8 mouse cellular contexts compared by ENCODE assay signal in genomic region chr1:85895391-85895837, GRCm38 (mm10). TPM values are rescaled to one million over a fixed set of nuclear protein-coding genes. Genes with fewer than 3 reads are reported as not detected.
DNase-seq lines count a peak whose midpoint lies in the region; ATAC-seq and TF ChIP-seq lines count a peak whose summit lies in the region.

No protein-coding gene starts in this region.

- H3K9ac ChIP-seq in limb, embryonic 11.5 days (ENCODE audit: low read length), result peak overlapping the region; percentile 88

- peak overlapping the region; percentile 94 for H3K27ac ChIP-seq in left cerebral cortex, adult 2 months
- H3K27ac ChIP-seq in limb, embryonic 11.5 days (replicated peaks; ENCODE audit: low read depth, low read length), result peak overlapping the region; percentile 91
- H3K27ac ChIP-seq in midbrain, embryonic 10.5 days (replicated peaks), result peak overlapping the region; percentile 94

- intact Hi-C loops in left cerebral cortex, adult 2 months (cut with DNase I), result loop anchor here (2.0 to 5.0 kb wide), 3 partner anchors 33 to 103 kb away; partner anchors contain the start of genes 4933407L21Rik and Cab39

- no peaks in the 10 kb centered on the region for H3K9me3 ChIP-seq in limb, embryonic 11.5 days (ENCODE audit: control insufficient read depth, low read length)
- H3K9me3 ChIP-seq in midbrain, embryonic 10.5 days (replicated peaks), result no peaks in the 10 kb centered on the region

- no peaks in the 10 kb centered on the region for H3K36me3 ChIP-seq in limb, embryonic 11.5 days (ENCODE audit: control insufficient read depth, insufficient read depth, low read length)
- H3K36me3 ChIP-seq in midbrain, embryonic 10.5 days, result no peaks in the 10 kb centered on the region

- H3K27me3 ChIP-seq in limb, embryonic 11.5 days (ENCODE audit: control insufficient read depth, insufficient read depth, low read length), result no peaks in the 10 kb centered on the region
- H3K27me3 ChIP-seq in midbrain, embryonic 10.5 days (ENCODE audit: low read depth, poor library complexity, severe bottlenecking), result no peaks in the 10 kb centered on the region

- peak; percentile 60 to 67 for DNase-seq in left cerebral cortex, adult 2 months (ENCODE audit: extremely low spot score in 1 of 2, low spot score in 2 of 2)
- DNase-seq in left cerebral cortex, adult 11 months (ENCODE audit: low spot score), result no peak
- peak; percentile 60 to 64 for DNase-seq in cerebellum, postnatal 36 days
- peak; percentile 39 for DNase-seq in gastrocnemius, postnatal 25 days
- DNase-seq in induced T-regulatory cell, adult 2 months (ENCODE audit: low read depth), result peak; percentile 93
- DNase-seq in limb, embryonic 11.5 days (ENCODE audit: low spot score), result peak; percentile 78
- DNase-seq in midbrain, embryonic 10.5 days (ENCODE audit: low spot score), result peak; percentile 71
- peak; percentile 52 for DNase-seq in spleen, adult 12 weeks (ENCODE audit: low spot score)

- WGBS in limb, embryonic 11.5 days, result 7% methylated on average over 15 of the region's 15 CpGs
- WGBS in midbrain, embryonic 10.5 days, result 5% methylated on average over 15 of the region's 15 CpGs

- peak overlapping the region; percentile 89 for H3K4me3 ChIP-seq in left cerebral cortex, adult 2 months
- peak overlapping the region; percentile 81 for H3K4me3 ChIP-seq in limb, embryonic 11.5 days (ENCODE audit: low read depth, low read length)
- peak overlapping the region; percentile 88 for H3K4me3 ChIP-seq in midbrain, embryonic 10.5 days

- peaks cover 37% of the 10 kb centered on the region for H3K4me1 ChIP-seq in limb, embryonic 11.5 days (ENCODE audit: control insufficient read depth, insufficient read depth, low read length)
- peaks cover 61% of the 10 kb centered on the region for H3K4me1 ChIP-seq in midbrain, embryonic 10.5 days

- ATAC-seq in limb, embryonic 11.5 days (ENCODE audit: insufficient number of reproducible peaks, low FRiP score, low TSS enrichment, low read depth), result peak; percentile 73

- H3K4me2 ChIP-seq in limb, embryonic 11.5 days (ENCODE audit: low read depth, severe bottlenecking), result peak overlapping the region; percentile 61

- peak; percentile 63 for TF ChIP-seq CTCF in left cerebral cortex, adult 2 months (IDR thresholded peaks at IDR 0.05)

RNA-seq across cellular contexts. Expression of gene Itm2c, which starts 1.3 kb away (rescaled TPM):
- total RNA-seq in left cerebral cortex, adult 2 months (2021), result 100 to 1,000 TPM; 714 to 742 TPM
- 10 to 100 TPM; 21.2 to 22.6 TPM for total RNA-seq in gastrocnemius, postnatal 25 days (2021)
- 105 and 125 TPM in 2 replicates for polyA plus RNA-seq in limb, embryonic 11.5 days (2014; fragmentation: Nextera tagmentation; extraction: Ambion mirVana)
- polyA plus RNA-seq in midbrain, embryonic 10.5 days (2016; fragmentation: Nextera tagmentation; extraction: Ambion mirVana), result 121 and 137 TPM in 2 replicates

RNA-seq across cellular contexts. Expression of gene 4933407L21Rik, which starts 32.9 kb away (rescaled TPM):
- total RNA-seq in left cerebral cortex, adult 2 months (2021), result 1 to 10 TPM; 5.5 to 7.2 TPM
- total RNA-seq in gastrocnemius, postnatal 25 days (2021), result not detected
- polyA plus RNA-seq in limb, embryonic 11.5 days (2014; fragmentation: Nextera tagmentation; extraction: Ambion mirVana), result 0.06 and 0.11 TPM in 2 replicates
- polyA plus RNA-seq in midbrain, embryonic 10.5 days (2016; fragmentation: Nextera tagmentation; extraction: Ambion mirVana), result 0.20 and 1.0 TPM in 2 replicates

Comparison
In these comparisons a context has a peak if more than half of its experiments do, and no peak if none do; other contexts are left out.
1. RNA of gene Itm2c, which starts 1.3 kb away (total RNA-seq): 714 to 742 TPM in left cerebral cortex, adult 2 months; 21.2 to 22.6 TPM in gastrocnemius, postnatal 25 days; every median in the first group is over 10 times any median in the second.
2. RNA of gene 4933407L21Rik, which starts 32.9 kb away (total RNA-seq): 5.5 to 7.2 TPM in left cerebral cortex, adult 2 months; not detected in gastrocnemius, postnatal 25 days; every median in the first group is over 4 times any median in the second.
3. Peak in every context shown above with its lines, with median percentiles within 50 percentile points of each other: H3K27ac ChIP-seq and H3K4me3 ChIP-seq.